Mouse (Mus musculus) embryonic fibroblast, embryonic 13.5 days (primary cell): ENCODE measurements around the gene Zdhhc19.

Experiments used
- CTCF ChIP-seq: IDR thresholded peaks from 2 replicates; pipeline ENCODE4 v1.5.1; 2011; ENCODE audit warnings: mild to moderate bottlenecking, control low read depth, low read length, moderate library complexity, borderline replicate concordance; ENCODE audit not compliant: insufficient read depth
- POLR2A ChIP-seq: IDR thresholded peaks from 2 replicates; pipeline ENCODE4 v1.6.1; 2011; ENCODE audit warnings: low read depth, mild to moderate bottlenecking, control low read depth, low read length, moderate library complexity

GRCm38 (mm10) chr16:32456761-32457160 lies 39.3 kb upstream of the Zdhhc19 start:
- TF ChIP-seq CTCF = no peak
- no peak for TF ChIP-seq POLR2A
